Mouse (Mus musculus): ENCODE data around the gene Drap1. TPM values are rescaled to one million over a fixed set of nuclear protein-coding genes. Genes with fewer than 3 reads are reported as not detected.

The Drap1 gene
- polyA plus RNA-seq, 1 experiment, result 176 TPM

DNA sequence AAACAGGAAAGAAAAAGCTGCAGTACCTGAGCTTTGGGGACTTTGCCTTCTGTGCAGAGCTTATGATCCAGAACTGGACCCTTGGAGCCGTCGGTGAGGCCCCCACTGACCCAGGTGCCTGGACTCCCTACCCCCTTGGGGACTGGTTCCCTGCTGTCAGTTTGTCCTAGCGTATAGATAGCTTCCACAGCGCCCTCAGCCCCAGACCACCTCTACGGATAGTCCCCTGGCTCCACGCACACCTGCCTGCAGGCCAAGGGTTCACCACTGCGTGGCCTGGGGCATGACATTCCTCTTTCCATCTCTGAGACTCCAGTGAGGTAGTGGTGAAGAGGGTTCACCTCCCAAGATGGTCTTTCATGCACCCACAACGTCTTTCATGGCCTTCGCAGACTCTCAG is 38.4 kb upstream of the Drap1 start:
- no peak for DNase-seq
- no peak overlapping the region for H3K4me3 ChIP-seq (replicated peaks; ENCODE audit: extremely low read depth, low read depth, low read length)
- TF ChIP-seq CTCF (IDR thresholded peaks at IDR 0.05; ENCODE audit: insufficient read depth, low read length) (no peak), POLR2A (IDR thresholded peaks at IDR 0.05; ENCODE audit: borderline replicate concordance, extremely low read depth, low read depth, low read length) (no peak)
- WGBS, result 91% methylated on average over 9 of the region's 9 CpGs
- H3K4me1 ChIP-seq (ENCODE audit: control insufficient read depth, insufficient read depth, low read length), result peaks cover 4% of the 10 kb centered on the region

DNA sequence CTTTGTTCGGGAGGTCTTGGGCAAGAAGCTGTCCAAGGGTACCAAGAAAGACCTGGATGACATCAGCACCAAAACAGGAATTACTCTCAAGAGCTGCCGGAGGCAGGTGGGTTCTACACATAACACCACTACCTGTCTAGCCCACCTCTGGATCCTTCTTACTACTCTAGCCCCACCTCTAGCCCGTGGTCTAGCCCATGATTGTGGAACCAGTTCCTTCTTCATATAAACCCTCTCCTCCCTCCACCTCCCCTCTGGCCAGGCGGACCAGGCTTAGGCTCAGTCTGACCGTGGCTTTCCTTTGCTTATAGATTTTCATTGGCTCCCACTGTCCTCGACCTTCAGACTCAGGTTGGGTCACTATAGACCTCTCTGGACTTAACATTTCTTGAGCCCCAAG is 36.6 kb upstream of the Drap1 start:
- no peak for TF ChIP-seq CTCF (IDR thresholded peaks at IDR 0.05; ENCODE audit: insufficient read depth, low read length)
- peaks cover 8% of the 10 kb centered on the region for H3K4me1 ChIP-seq (ENCODE audit: control insufficient read depth, insufficient read depth, low read length)
- no peak for DNase-seq
- H3K4me3 ChIP-seq (replicated peaks; ENCODE audit: extremely low read depth, low read depth, low read length), result peak overlapping the region; percentile 2
- WGBS, result 83% methylated on average over 6 of the region's 6 CpGs

DNA sequence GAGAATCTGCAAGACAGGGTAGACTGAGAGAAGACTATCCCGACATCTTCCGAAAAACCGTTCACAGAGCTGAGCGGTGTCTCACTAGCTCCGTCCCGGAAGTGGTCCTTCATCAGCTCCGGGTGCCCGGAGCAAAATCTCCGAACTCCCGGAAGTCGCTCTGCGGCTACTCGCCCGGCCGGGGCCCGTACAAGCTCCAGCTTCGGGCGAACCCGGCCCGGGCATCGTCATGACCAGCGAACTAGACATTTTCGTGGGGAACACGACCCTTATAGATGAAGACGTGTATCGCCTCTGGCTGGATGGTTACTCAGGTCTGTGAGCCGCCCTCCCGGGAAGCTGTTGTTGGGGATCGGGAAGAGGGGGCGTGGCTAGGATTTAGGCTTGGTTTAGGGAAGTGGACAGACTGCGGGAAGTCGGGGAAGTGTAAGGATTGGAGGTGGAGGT is 35.7 kb upstream of the Drap1 start, which contains the start of gene Fibp:
Fibp (plus strand) TSS at position 151 of the 447 bp plus-strand sequence.
- H3K4me1 ChIP-seq (ENCODE audit: control insufficient read depth, insufficient read depth, low read length), result peaks cover 8% of the 10 kb centered on the region
- TF ChIP-seq POLR2A (IDR thresholded peaks at IDR 0.05; ENCODE audit: borderline replicate concordance, extremely low read depth, low read depth, low read length), result peak; percentile 78
- no peak for TF ChIP-seq CTCF (IDR thresholded peaks at IDR 0.05; ENCODE audit: insufficient read depth, low read length)
- peak; percentile 89 for DNase-seq
- peak within 1 kb of the TSS; percentile 96 for H3K4me3 ChIP-seq (replicated peaks; ENCODE audit: extremely low read depth, low read depth, low read length)
- under 1% methylated on average over 32 of the region's 32 CpGs for WGBS

DNA sequence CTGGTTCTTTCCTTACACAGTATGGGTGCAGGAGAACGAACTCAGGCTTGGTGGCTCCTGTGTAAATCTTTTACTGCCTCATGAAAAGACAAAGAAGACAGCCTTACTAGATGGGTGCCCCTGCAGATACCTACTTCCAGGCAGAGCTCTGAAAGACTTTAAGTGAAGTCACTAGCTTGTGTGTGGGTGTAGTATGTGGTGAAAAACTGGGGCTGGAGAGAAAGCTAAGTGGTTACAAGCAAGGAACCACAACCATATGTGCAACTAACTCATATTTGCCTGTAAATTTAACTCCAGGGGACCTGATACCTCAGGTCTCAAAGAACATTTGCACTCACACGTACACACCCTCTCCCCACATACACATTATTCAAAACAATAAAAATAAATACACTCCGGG is 35.1 kb upstream of the Drap1 start:
- H3K4me3 ChIP-seq (replicated peaks; ENCODE audit: extremely low read depth, low read depth, low read length), result no peak overlapping the region
- TF ChIP-seq CTCF (IDR thresholded peaks at IDR 0.05; ENCODE audit: insufficient read depth, low read length) (no peak), POLR2A (IDR thresholded peaks at IDR 0.05; ENCODE audit: borderline replicate concordance, extremely low read depth, low read depth, low read length) (no peak)
- peaks cover 8% of the 10 kb centered on the region for H3K4me1 ChIP-seq (ENCODE audit: control insufficient read depth, insufficient read depth, low read length)
- 20% methylated on average over 3 of the region's 3 CpGs for WGBS
- DNase-seq, result no peak

DNA sequence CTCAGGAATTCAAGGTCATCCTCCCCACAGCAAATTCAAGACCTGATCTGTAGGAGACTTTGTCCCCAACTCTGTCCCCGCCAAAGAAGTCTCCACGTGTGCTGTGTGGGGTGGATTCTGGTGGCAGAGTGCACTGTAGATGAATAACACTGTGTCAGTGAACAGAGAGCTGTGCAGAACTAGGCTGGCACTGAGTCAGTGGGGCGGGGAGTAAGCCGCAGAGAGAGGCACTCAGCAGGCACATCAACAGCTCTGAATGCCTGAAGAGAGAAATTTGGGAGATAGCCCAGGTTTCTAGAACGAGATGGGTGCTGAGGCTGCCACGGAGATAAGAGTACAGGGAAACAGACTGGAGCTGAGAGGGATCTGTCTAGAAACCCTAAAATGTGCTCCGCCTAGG is 34.2 kb upstream of the Drap1 start:
- TF ChIP-seq CTCF (IDR thresholded peaks at IDR 0.05; ENCODE audit: insufficient read depth, low read length), result no peak
- TF ChIP-seq POLR2A (IDR thresholded peaks at IDR 0.05; ENCODE audit: borderline replicate concordance, extremely low read depth, low read depth, low read length), result no peak
- Histone ChIP-seq H3K4me3 (replicated peaks; ENCODE audit: extremely low read depth, low read depth, low read length) (no peak overlapping the region), H3K4me1 (ENCODE audit: control insufficient read depth, insufficient read depth, low read length) (peaks cover 6% of the 10 kb centered on the region)
- DNase-seq, result no peak
- WGBS, result 64% methylated on average over 7 of the region's 7 CpGs

DNA sequence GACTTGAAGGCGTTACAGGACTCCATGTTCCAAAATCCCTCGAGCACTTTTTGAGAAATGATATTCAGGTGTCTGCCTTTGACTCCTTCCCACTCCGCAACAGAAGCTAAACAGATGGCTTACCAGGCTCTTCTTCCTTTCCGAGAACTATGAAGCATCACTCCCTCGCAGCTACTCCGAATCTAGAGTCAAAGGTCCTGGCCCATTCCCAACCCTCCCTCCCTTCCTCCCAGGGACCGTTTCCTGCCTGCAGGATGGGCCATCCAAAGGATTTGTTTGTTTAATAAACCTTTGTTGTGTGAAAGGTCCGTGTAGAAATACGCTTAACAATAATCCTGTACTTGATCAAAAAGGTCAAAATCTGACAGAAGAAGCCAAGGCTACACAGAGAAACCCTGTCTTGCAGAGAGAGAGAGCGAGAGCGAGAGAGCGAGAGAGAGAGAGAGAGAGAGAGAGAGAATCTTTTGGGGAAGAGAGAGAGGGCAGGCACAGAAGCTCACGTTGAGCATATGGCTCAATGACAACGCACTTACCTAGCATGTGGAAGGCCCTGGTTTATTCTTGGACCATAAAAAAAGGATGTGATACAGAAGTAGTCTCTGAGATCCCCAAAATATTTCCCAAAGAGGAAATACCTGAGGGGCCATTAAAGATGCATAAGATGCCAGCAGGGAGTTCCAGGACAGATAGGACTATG is 33.1 kb upstream of the Drap1 start, which contains the start of gene Ccdc85b:
Ccdc85b (minus strand) TSS at position 149 of the 697 bp plus-strand sequence.
- no peak for DNase-seq
- WGBS, result 9% methylated on average over 14 of the region's 14 CpGs
- TF ChIP-seq POLR2A (IDR thresholded peaks at IDR 0.05; ENCODE audit: borderline replicate concordance, extremely low read depth, low read depth, low read length) (no peak), CTCF (IDR thresholded peaks at IDR 0.05; ENCODE audit: insufficient read depth, low read length) (no peak)
- H3K4me1 ChIP-seq (ENCODE audit: control insufficient read depth, insufficient read depth, low read length), result peaks cover 3% of the 10 kb centered on the region; the same call in 1 of the 2 replicates
- H3K4me3 ChIP-seq (replicated peaks; ENCODE audit: extremely low read depth, low read depth, low read length), result peak within 1 kb of the TSS; percentile 97

DNA sequence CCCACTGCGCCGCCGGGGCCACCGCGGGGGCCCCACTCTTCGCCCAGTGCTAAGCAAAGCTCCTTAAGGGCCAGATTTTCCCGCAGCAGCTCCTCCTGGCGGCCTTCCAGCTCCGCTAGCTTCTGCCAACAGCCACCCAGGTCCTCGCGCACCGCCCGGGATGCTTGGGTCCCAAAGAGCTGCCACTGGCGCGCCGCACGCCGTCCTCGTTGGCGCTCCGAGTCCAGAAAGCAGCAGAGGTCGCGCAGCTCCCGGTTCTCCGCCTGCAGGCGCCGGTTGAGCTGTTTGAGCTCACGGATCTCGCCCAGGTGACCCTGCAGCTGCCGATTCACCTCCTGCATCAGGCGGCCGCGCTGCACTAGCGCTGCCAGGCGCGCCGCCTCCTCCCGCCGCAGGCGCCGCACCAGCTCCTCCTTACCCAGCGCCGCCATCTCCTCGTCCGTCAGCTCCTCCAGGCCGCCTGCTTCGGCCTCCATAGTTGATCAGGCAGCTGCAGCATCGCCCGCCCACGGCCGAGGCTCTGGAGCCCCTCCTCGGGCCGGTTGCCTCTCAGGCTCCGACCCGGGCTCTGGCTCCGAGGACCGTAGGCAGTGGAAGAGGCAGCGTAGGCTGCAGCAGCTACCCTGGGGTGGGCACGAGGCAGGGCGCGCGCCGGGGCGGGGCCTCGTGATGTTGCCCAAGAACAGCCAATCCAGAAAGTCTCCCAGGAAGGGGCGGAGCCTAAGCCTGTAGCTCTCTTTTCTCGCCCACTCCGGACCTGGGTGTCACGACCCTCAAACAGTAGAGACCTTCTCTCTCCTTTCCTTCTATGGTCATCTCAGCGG is 32.4 kb upstream of the Drap1 start:
- H3K4me3 ChIP-seq (replicated peaks; ENCODE audit: extremely low read depth, low read depth, low read length), result peak overlapping the region; percentile 97
- peaks cover 3% of the 10 kb centered on the region; the same call in 1 of the 2 replicates for H3K4me1 ChIP-seq (ENCODE audit: control insufficient read depth, insufficient read depth, low read length)
- WGBS, result under 1% methylated on average over 69 of the region's 70 CpGs
- DNase-seq, result peak; percentile 94
- peak; percentile 94; the same call in 1 of the 2 replicates for TF ChIP-seq POLR2A (IDR thresholded peaks at IDR 0.05; ENCODE audit: borderline replicate concordance, extremely low read depth, low read depth, low read length)
- TF ChIP-seq CTCF (IDR thresholded peaks at IDR 0.05; ENCODE audit: insufficient read depth, low read length), result no peak

DNA sequence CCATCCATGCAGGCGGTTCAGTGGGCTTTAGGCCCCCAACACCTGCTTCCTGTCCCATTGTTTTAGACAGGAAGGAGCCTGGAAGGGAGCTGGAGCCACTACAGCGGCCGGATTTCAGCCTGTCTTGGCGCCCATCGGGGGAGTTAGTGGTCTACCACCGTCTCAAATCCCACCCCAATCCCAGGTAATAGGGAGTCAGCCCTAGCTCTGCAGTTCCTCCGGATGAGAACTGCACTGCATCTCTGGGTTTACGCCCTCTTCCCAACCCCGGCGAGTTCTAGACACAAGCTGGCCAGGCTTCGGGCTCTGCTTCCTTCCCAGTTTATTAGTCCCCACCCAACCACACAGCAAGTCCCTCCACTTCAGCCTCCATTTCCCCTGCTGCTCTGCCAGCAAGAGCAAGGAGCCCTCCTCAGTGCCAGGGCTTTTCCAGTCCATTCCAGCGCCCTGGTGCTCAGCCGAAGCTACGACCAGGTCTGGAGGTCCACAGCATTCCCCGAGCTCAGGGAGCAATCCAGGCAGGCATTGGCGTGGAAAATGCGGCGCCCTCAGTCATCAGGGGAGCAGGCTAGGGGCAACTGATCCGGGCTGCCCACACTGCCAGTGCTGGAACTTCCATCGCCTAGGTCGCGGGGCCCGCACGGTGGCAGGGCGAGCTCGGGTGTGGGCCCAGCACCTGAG is 31.6 kb upstream of the Drap1 start:
- H3K4me3 ChIP-seq (replicated peaks; ENCODE audit: extremely low read depth, low read depth, low read length), result peak overlapping the region; percentile 97

DNA sequence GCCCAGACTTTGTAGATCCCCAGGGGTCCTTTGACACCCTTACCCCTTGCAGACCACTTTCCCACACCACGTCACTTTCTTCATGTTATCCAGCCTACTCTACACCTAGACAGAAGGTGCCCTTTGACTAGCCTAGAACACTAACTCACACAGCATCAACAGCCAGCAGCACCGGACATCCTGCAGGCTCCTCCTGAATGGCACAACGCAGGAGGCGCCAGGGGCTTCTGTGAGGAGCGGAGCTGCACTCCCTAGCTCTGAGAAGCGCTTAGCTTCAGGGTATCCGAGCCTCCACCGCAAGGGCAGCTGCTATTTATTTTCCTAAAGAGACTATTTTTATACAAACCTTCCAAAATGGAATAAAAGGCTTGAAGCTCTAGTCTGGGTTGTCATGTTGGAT is 30.8 kb upstream of the Drap1 start:
- peak; percentile 6 for DNase-seq
- 52% methylated on average over 8 of the region's 8 CpGs for WGBS
- TF ChIP-seq POLR2A (IDR thresholded peaks at IDR 0.05; ENCODE audit: borderline replicate concordance, extremely low read depth, low read depth, low read length) (no peak), CTCF (IDR thresholded peaks at IDR 0.05; ENCODE audit: insufficient read depth, low read length) (no peak)
- Histone ChIP-seq H3K4me1 (ENCODE audit: control insufficient read depth, insufficient read depth, low read length) (peaks cover 3% of the 10 kb centered on the region; the same call in 1 of the 2 replicates), H3K4me3 (replicated peaks; ENCODE audit: extremely low read depth, low read depth, low read length) (peak overlapping the region; percentile 97)

More for the DNA sequence above, 31.6 kb upstream of the Drap1 start:
- TF ChIP-seq POLR2A (IDR thresholded peaks at IDR 0.05; ENCODE audit: borderline replicate concordance, extremely low read depth, low read depth, low read length) (peak; percentile 67; the same call in 1 of the 2 replicates), CTCF (IDR thresholded peaks at IDR 0.05; ENCODE audit: insufficient read depth, low read length) (no peak)
- peaks cover 3% of the 10 kb centered on the region; the same call in 1 of the 2 replicates for H3K4me1 ChIP-seq (ENCODE audit: control insufficient read depth, insufficient read depth, low read length)
- WGBS, result 4% methylated on average over 26 of the region's 26 CpGs
- peak; percentile 49 for DNase-seq

Data from lung, adult 2 months (tissue).